Mouse (Mus musculus) kidney, embryonic 15.5 days (tissue): Measurements from ENCODE around the gene Cd300lb. TPM values are rescaled to one million over a fixed set of nuclear protein-coding genes. Genes with fewer than 3 reads are reported as not detected.

Experiments used
- ATAC-seq: fragments of 200-750 bp; cut with Nextera tagmentation; replicated peaks from 2 replicates; pipeline ENCODE4 v1.8.0; 2017; ENCODE audit warnings: moderate TSS enrichment; ENCODE audit not compliant: low FRiP score
- H3K27ac ChIP-seq: fragments of 300-500 bp; sonication (generic); 2 replicates; pipeline ENCODE4 v1.5.1; 2015; ENCODE audit warnings: mild to moderate bottlenecking, inconsistent platforms
- H3K27me3 ChIP-seq: fragments of 300-500 bp; sonication (generic); 2 replicates; pipeline ENCODE4 v1.6.1; 2015; ENCODE audit warnings: inconsistent platforms
- H3K36me3 ChIP-seq: fragments of 300-500 bp; sonication (generic); 2 replicates; pipeline ENCODE4 v1.6.1; 2015; ENCODE audit warnings: inconsistent platforms
- H3K4me1 ChIP-seq: fragments of 300-500 bp; sonication (generic); 2 replicates; pipeline ENCODE4 v1.6.1; 2015; ENCODE audit warnings: inconsistent platforms
- H3K4me2 ChIP-seq: fragments of 300-500 bp; sonication (generic); 2 replicates; pipeline ENCODE4 v1.6.1; 2015; ENCODE audit warnings: moderate library complexity, mild to moderate bottlenecking, inconsistent platforms
- H3K4me3 ChIP-seq: fragments of 300-500 bp; sonication (generic); replicated peaks from 2 replicates; pipeline ENCODE4 v1.5.1; 2015; ENCODE audit warnings: mild to moderate bottlenecking, inconsistent platforms
- H3K9ac ChIP-seq: fragments of 300-500 bp; sonication (generic); 2 replicates; pipeline ENCODE4 v1.6.1; 2015; ENCODE audit warnings: mild to moderate bottlenecking, inconsistent platforms
- H3K9me3 ChIP-seq: fragments of 300-500 bp; sonication (generic); replicated peaks from 2 replicates; pipeline ENCODE4 v1.6.1; 2016; ENCODE audit warnings: inconsistent platforms
- WGBS: fragments of 180-500 bp; shearing (Covaris S2); methylation state at CpG from one replicate; pipeline ENCODE4 v1.1.7; 2015; ENCODE audit warnings: mixed read lengths; 5-methylcytosine and 5-hydroxymethylcytosine counted together
- polyA plus RNA-seq: library from polyadenylated mRNA; unstranded; fragments of >200 nt; fragmentation: Nextera tagmentation; extraction: Ambion mirVana; gene quantifications from 2 replicates; pipeline ENCODE4 v1.2.1, GENCODE M21; 2015

Cd300lb gene
- polyA plus RNA-seq = 0.25 and 0.31 TPM in 2 replicates

GRCm38 (mm10) chr11:114934144-114934543, at the start of gene Cd300lb:
Gene Cd300lb (minus strand): TSS chr11:114934386.
- Histone ChIP-seq H3K4me3 (no peak within 1 kb of the TSS), H3K27ac (no peak within 1 kb of the TSS), H3K4me1 (no peaks in the 10 kb centered on the region), H3K4me2 (no peak within 1 kb of the TSS), H3K27me3 (no peaks in the 10 kb centered on the region), H3K36me3 (no peaks in the 10 kb centered on the region), H3K9ac (no peak within 1 kb of the TSS), H3K9me3 (no peaks in the 10 kb centered on the region)
- WGBS = 42% methylated on average over 6 of the region's 6 CpGs
- no peak for ATAC-seq

GRCm38 (mm10) chr11:114981866-114982265, 47.7 kb upstream of the Cd300lb start:
- Histone ChIP-seq H3K4me3 (no peak overlapping the region), H3K27me3 (no peaks in the 10 kb centered on the region), H3K9me3 (peaks cover 21% of the 10 kb centered on the region), H3K4me1 (no peaks in the 10 kb centered on the region), H3K36me3 (no peaks in the 10 kb centered on the region), H3K9ac (no peak overlapping the region), H3K27ac (no peak overlapping the region), H3K4me2 (no peak overlapping the region)
- no peak for ATAC-seq
- 83% methylated on average over 4 of the region's 4 CpGs for WGBS

GRCm38 (mm10) chr11:114972726-114973125, 38.5 kb upstream of the Cd300lb start:
- H3K27me3 ChIP-seq = no peaks in the 10 kb centered on the region
- ATAC-seq = no peak
- H3K27ac ChIP-seq = no peak overlapping the region
- H3K36me3 ChIP-seq = no peaks in the 10 kb centered on the region
- H3K4me2 ChIP-seq = no peak overlapping the region
- H3K9ac ChIP-seq = no peak overlapping the region
- no peaks in the 10 kb centered on the region for H3K4me1 ChIP-seq
- H3K9me3 ChIP-seq = peaks cover 12% of the 10 kb centered on the region
- H3K4me3 ChIP-seq = no peak overlapping the region
- 83% methylated on average over 10 of the region's 10 CpGs for WGBS

GRCm38 (mm10) chr11:114968752-114969207, 34.6 kb upstream of the Cd300lb start, which contains the start of gene Cd300c:
Gene Cd300c (minus strand): TSS chr11:114969157.
- H3K27ac ChIP-seq = no peak within 1 kb of the TSS
- no peaks in the 10 kb centered on the region for H3K4me1 ChIP-seq
- no peak within 1 kb of the TSS for H3K4me2 ChIP-seq
- no peaks in the 10 kb centered on the region for H3K36me3 ChIP-seq
- no peak within 1 kb of the TSS for H3K9ac ChIP-seq
- no peak for ATAC-seq
- H3K27me3 ChIP-seq = no peaks in the 10 kb centered on the region
- peaks cover 4% of the 10 kb centered on the region for H3K9me3 ChIP-seq
- no peak within 1 kb of the TSS for H3K4me3 ChIP-seq
- WGBS = 70% methylated on average over 9 of the region's 9 CpGs

- no peak overlapping the region for H3K4me2 ChIP-seq
- no peaks in the 10 kb centered on the region for H3K4me1 ChIP-seq
- no peaks in the 10 kb centered on the region for H3K36me3 ChIP-seq
- no peak for ATAC-seq
- H3K27ac ChIP-seq = no peak overlapping the region
- no peaks in the 10 kb centered on the region for H3K27me3 ChIP-seq
- H3K9me3 ChIP-seq = no peaks in the 10 kb centered on the region
- WGBS = 44% methylated on average over 3 of the region's 3 CpGs
- H3K9ac ChIP-seq = no peak overlapping the region
- no peak overlapping the region for H3K4me3 ChIP-seq
Measured at GRCm38 (mm10) chr11:114965182-114965828, 31.1 kb upstream of the Cd300lb start.

GRCm38 (mm10) chr11:114960369-114960768, 26.2 kb upstream of the Cd300lb start:
- no peak overlapping the region for H3K9ac ChIP-seq
- no peak for ATAC-seq
- no peak overlapping the region for H3K4me3 ChIP-seq
- no peaks in the 10 kb centered on the region for H3K27me3 ChIP-seq
- no peaks in the 10 kb centered on the region for H3K4me1 ChIP-seq
- no peak overlapping the region for H3K27ac ChIP-seq
- no peaks in the 10 kb centered on the region for H3K9me3 ChIP-seq
- H3K4me2 ChIP-seq = no peak overlapping the region
- WGBS = 50% methylated on average over 1 of the region's 1 CpGs
- no peaks in the 10 kb centered on the region for H3K36me3 ChIP-seq

- Histone ChIP-seq H3K4me1 (no peaks in the 10 kb centered on the region), H3K4me2 (no peak overlapping the region), H3K27ac (no peak overlapping the region), H3K9ac (no peak overlapping the region), H3K4me3 (no peak overlapping the region), H3K9me3 (no peaks in the 10 kb centered on the region), H3K36me3 (no peaks in the 10 kb centered on the region), H3K27me3 (no peaks in the 10 kb centered on the region)
- WGBS = 74% methylated on average over 4 of the region's 4 CpGs
- no peak for ATAC-seq
Measured at GRCm38 (mm10) chr11:114933591-114933990, 595 bp downstream of the Cd300lb start.

GRCm38 (mm10) chr11:114931041-114931440, 3.1 kb downstream of the Cd300lb start:
- Histone ChIP-seq H3K36me3 (no peaks in the 10 kb centered on the region), H3K27me3 (no peaks in the 10 kb centered on the region), H3K27ac (no peak overlapping the region), H3K4me2 (no peak overlapping the region), H3K9me3 (no peaks in the 10 kb centered on the region), H3K9ac (no peak overlapping the region), H3K4me1 (no peaks in the 10 kb centered on the region), H3K4me3 (no peak overlapping the region)
- 83% methylated on average over 5 of the region's 5 CpGs for WGBS
- no peak for ATAC-seq

- Histone ChIP-seq H3K4me1 (no peaks in the 10 kb centered on the region), H3K27ac (no peak overlapping the region), H3K4me2 (no peak overlapping the region), H3K27me3 (no peaks in the 10 kb centered on the region), H3K9me3 (no peaks in the 10 kb centered on the region), H3K9ac (no peak overlapping the region), H3K4me3 (no peak overlapping the region), H3K36me3 (no peaks in the 10 kb centered on the region)
- ATAC-seq = no peak
- 82% methylated on average over 2 of the region's 2 CpGs for WGBS
Measured at GRCm38 (mm10) chr11:114929581-114929980, 4.6 kb downstream of the Cd300lb start.

GRCm38 (mm10) chr11:114923961-114924360, 10.2 kb downstream of the Cd300lb start:
- Histone ChIP-seq H3K4me3 (no peak overlapping the region), H3K9me3 (no peaks in the 10 kb centered on the region), H3K27ac (no peak overlapping the region), H3K4me2 (no peak overlapping the region), H3K36me3 (no peaks in the 10 kb centered on the region), H3K4me1 (no peaks in the 10 kb centered on the region), H3K9ac (no peak overlapping the region), H3K27me3 (no peaks in the 10 kb centered on the region)
- no peak for ATAC-seq
- WGBS = 70% methylated on average over 4 of the region's 4 CpGs

- no peaks in the 10 kb centered on the region for H3K9me3 ChIP-seq
- H3K36me3 ChIP-seq = no peaks in the 10 kb centered on the region
- whole genome bisulfite sequencing = 77% methylated on average over 4 of the region's 4 CpGs
- H3K4me1 ChIP-seq = no peaks in the 10 kb centered on the region
- H3K4me2 ChIP-seq = no peak overlapping the region
- H3K27me3 ChIP-seq = no peaks in the 10 kb centered on the region
- no peak overlapping the region for H3K9ac ChIP-seq
- no peak overlapping the region for H3K27ac ChIP-seq
- no peak for ATAC-seq
- H3K4me3 ChIP-seq = no peak overlapping the region
Measured at GRCm38 (mm10) chr11:114922439-114922838, 11.7 kb downstream of the Cd300lb start.

GRCm38 (mm10) chr11:114917120-114917519, 17.1 kb downstream of the Cd300lb start:
- Histone ChIP-seq H3K4me1 (no peaks in the 10 kb centered on the region), H3K4me3 (no peak overlapping the region), H3K27ac (no peak overlapping the region), H3K27me3 (0 out of 2 replicates have a peak, but pooled peaks cover 4% of the 10 kb centered on the region), H3K36me3 (no peaks in the 10 kb centered on the region), H3K9ac (no peak overlapping the region), H3K9me3 (no peaks in the 10 kb centered on the region), H3K4me2 (no peak overlapping the region)
- WGBS = 76% methylated on average over 6 of the region's 6 CpGs
- ATAC-seq = no peak

- Histone ChIP-seq H3K9me3 (no peaks in the 10 kb centered on the region), H3K4me1 (no peaks in the 10 kb centered on the region), H3K27me3 (0 out of 2 replicates have a peak, but pooled peaks cover 4% of the 10 kb centered on the region), H3K4me3 (no peak overlapping the region), H3K27ac (no peak overlapping the region), H3K4me2 (no peak overlapping the region), H3K36me3 (no peaks in the 10 kb centered on the region), H3K9ac (no peak overlapping the region)
- WGBS = 38% methylated on average over 7 of the region's 7 CpGs
- ATAC-seq = no peak
Measured at GRCm38 (mm10) chr11:114914978-114915377, 19.2 kb downstream of the Cd300lb start.
